Mouse (Mus musculus): ENCODE measurements around the gene Asb6. TPM values are rescaled to one million over a fixed set of nuclear protein-coding genes. Genes with fewer than 3 reads are reported as not detected.

Gene Asb6
- polyA plus RNA-seq, 1 experiment from 2014 or later, result 41.3 TPM

- Histone ChIP-seq H3K4me1 (peaks cover 7% of the 10 kb centered on the region; the same call in 1 of the 2 replicates), H3K4me3 (no peak overlapping the region), H3K27ac (no peak overlapping the region), H3K9me3 (no peaks in the 10 kb centered on the region), H3K9ac (no peak overlapping the region), H3K36me3 (no peaks in the 10 kb centered on the region), H3K4me2 (replicated peaks) (no peak overlapping the region), H3K27me3 (replicated peaks) (peaks cover 8% of the 10 kb centered on the region; the same call in 1 of the 2 replicates)
- no peak for ATAC-seq (ENCODE audit: low FRiP score, low read depth)
- WGBS, result 65% methylated on average over 6 of the region's 6 CpGs
These were observed 26.9 kb upstream of the Asb6 start for GRCm38 (mm10) chr2:30857076-30857475.

GRCm38 (mm10) chr2:30852771-30853313 lies 22.7 kb upstream of the Asb6 start:
- no peak overlapping the region for H3K4me3 ChIP-seq
- H3K27ac ChIP-seq, result no peak overlapping the region
- H3K9me3 ChIP-seq, result no peaks in the 10 kb centered on the region
- H3K4me2 ChIP-seq (replicated peaks), result no peak overlapping the region
- H3K4me1 ChIP-seq, result peaks cover 10% of the 10 kb centered on the region; the same call in 1 of the 2 replicates
- 40% methylated on average over 20 of the region's 20 CpGs for WGBS
- H3K36me3 ChIP-seq, result no peaks in the 10 kb centered on the region
- ATAC-seq (ENCODE audit: low FRiP score, low read depth), result no peak
- peaks cover 8% of the 10 kb centered on the region; the same call in 1 of the 2 replicates for H3K27me3 ChIP-seq (replicated peaks)
- no peak overlapping the region; the same call in 1 of the 2 replicates for H3K9ac ChIP-seq

GRCm38 (mm10) chr2:30850581-30850980 lies 20.4 kb upstream of the Asb6 start:
- ATAC-seq (ENCODE audit: low FRiP score, low read depth), result no peak
- Histone ChIP-seq H3K9me3 (no peaks in the 10 kb centered on the region), H3K27ac (no peak overlapping the region), H3K4me2 (replicated peaks) (no peak overlapping the region), H3K36me3 (no peaks in the 10 kb centered on the region), H3K27me3 (replicated peaks) (peaks cover 26% of the 10 kb centered on the region), H3K4me3 (no peak overlapping the region), H3K9ac (no peak overlapping the region), H3K4me1 (peaks cover 11% of the 10 kb centered on the region)
- WGBS, result 64% methylated on average over 6 of the region's 6 CpGs

DNA sequence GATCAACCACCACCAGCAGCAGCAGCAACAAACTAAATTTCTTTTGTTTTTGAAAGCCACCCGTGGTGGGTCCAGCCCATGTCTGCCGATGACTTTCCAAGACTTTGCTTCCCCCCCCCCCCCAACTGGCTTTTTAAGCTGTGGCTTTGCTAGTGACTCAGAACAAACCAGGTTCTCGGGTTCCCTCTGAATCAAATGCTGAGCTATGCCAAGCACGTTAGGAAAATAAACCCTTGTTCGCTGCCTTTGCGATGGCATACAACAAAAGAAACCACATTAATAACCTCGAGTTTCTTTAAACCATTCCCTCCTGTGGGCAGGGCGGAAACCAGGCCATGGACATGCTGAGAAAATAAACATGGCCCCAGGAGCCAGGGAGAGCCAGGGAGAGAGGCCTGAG lies 18.1 kb upstream of the Asb6 start:
- Histone ChIP-seq H3K4me1 (peaks cover 16% of the 10 kb centered on the region), H3K27ac (no peak overlapping the region), H3K36me3 (no peaks in the 10 kb centered on the region), H3K9me3 (no peaks in the 10 kb centered on the region), H3K9ac (no peak overlapping the region), H3K27me3 (replicated peaks) (peaks cover 43% of the 10 kb centered on the region), H3K4me3 (no peak overlapping the region), H3K4me2 (replicated peaks) (no peak overlapping the region)
- ATAC-seq (ENCODE audit: low FRiP score, low read depth), result no peak
- WGBS, result 55% methylated on average over 8 of the region's 8 CpGs

DNA sequence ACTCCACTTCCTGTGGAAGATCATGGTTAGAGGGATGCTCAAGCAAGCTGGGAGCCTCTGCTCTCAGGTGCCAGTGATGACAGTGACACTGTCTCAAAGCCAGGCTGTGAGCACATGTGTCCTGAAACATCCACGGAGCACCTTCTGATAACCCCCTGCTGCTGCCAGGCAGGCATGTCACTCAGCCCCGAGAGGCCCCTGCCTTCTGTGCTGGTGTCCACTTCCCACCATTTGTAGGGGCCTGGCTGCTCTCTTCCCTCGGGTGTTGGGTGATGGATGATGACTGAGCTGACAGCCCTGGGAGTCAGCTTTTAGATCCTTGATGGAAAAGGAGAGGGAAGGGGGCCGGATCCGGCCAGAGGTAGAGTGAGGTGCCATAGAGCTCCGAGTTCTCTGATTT lies 16.6 kb upstream of the Asb6 start:
- Histone ChIP-seq H3K9me3 (no peaks in the 10 kb centered on the region), H3K4me2 (replicated peaks) (peak overlapping the region; percentile 89), H3K27me3 (replicated peaks) (peaks cover 39% of the 10 kb centered on the region), H3K36me3 (no peaks in the 10 kb centered on the region), H3K4me3 (no peak overlapping the region), H3K27ac (no peak overlapping the region), H3K9ac (no peak overlapping the region), H3K4me1 (peaks cover 11% of the 10 kb centered on the region)
- no peak for ATAC-seq (ENCODE audit: low FRiP score, low read depth)
- WGBS, result 22% methylated on average over 6 of the region's 6 CpGs

DNA sequence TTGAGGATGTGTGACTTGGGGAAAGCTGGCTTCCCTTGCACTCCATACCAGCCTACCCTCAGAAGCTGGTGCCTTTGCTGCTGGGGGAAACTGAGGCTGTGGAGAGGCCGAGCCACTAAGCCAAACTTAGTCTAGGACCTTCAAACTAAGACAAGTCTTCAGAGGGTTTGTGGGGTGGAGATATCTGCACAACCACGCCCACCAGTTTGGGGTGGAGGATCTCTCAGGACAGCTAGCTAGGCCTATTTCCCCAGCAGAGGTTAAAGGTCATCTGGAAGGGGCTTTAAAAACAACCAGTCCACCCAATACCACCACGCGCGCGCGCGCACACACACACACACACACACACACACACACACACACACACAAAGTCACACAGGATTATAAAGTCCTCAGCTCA lies 16.1 kb upstream of the Asb6 start:
- Histone ChIP-seq H3K9me3 (no peaks in the 10 kb centered on the region), H3K36me3 (no peaks in the 10 kb centered on the region), H3K27ac (no peak overlapping the region), H3K4me2 (replicated peaks) (peak overlapping the region; percentile 89), H3K4me1 (peaks cover 11% of the 10 kb centered on the region), H3K27me3 (replicated peaks) (peaks cover 39% of the 10 kb centered on the region), H3K9ac (no peak overlapping the region), H3K4me3 (peak overlapping the region; percentile 51)
- no peak for ATAC-seq (ENCODE audit: low FRiP score, low read depth)
- 83% methylated on average over 8 of the region's 8 CpGs for WGBS

DNA sequence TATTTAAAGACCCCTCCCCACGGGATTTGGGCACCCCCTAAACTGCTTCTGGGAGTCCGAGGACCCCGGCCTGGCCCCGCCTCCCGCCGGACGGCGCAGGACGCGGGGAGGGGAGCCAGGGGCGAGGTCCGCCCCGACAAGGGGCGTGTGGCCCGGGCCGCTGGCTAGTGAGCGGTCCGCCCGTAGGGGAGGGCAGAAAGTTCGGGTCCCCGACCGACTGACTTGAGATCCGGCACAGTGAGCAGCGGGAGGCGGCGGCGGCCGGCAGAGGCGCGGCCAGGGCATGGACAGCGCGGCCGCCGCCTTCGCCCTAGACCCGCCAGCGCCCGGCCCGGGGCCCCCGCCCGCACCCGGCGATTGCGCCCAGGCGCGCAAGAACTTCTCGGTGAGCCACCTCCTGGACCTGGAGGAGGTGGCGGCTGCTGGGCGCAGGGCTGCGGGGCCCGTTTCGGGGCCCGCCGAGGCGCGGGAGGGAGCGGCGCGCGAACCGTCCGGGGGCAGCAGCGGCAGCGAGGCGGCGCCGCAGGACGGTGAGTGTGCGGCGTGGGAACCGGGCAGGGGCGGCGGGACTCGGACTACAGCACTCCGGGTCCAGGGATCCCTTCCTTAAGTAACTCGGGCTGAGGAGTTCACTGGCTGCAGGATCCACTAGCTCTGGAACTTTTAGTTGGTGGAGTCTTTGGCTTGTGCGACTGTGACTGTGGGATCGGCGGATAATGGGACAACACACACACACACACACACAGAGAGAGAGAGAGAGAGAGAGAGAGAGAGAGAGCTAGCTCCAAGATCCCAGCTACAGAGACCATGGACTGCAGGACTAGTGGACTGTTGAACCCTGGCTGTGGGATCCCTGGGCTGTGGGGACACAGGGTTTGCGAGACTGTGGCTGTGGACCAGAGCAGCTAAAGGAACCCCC lies 15.3 kb upstream of the Asb6 start:
- peak overlapping the region; percentile 89 for H3K4me2 ChIP-seq (replicated peaks)
- no peaks in the 10 kb centered on the region for H3K9me3 ChIP-seq
- H3K4me1 ChIP-seq, result peaks cover 11% of the 10 kb centered on the region
- no peak for ATAC-seq (ENCODE audit: low FRiP score, low read depth)
- H3K4me3 ChIP-seq, result peak overlapping the region; percentile 51
- peaks cover 39% of the 10 kb centered on the region for H3K27me3 ChIP-seq (replicated peaks)
- no peaks in the 10 kb centered on the region for H3K36me3 ChIP-seq
- H3K27ac ChIP-seq, result no peak overlapping the region
- 2% methylated on average over 80 of the region's 80 CpGs for WGBS
- peak overlapping the region; percentile 58 for H3K9ac ChIP-seq

DNA sequence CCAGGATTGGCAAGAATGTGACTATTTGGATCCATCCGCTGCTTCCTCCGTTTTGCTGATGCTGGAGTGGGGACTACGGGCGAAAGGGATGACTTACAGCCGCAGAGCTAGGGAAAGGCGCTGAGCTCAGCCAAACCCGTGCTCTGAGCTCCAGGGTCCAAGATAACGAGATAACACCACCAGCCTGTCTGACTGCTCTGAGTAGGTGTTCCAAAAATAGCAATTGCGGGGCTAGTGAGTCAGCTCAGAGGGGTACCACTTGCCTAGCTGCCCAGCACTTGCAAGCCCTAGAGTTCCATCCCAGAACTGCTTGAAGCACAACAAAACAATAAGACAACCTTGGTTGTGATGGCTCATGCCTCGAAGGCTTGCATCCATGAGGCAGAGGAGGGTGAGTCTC lies 12.5 kb upstream of the Asb6 start:
- Histone ChIP-seq H3K9ac (no peak overlapping the region), H3K4me2 (replicated peaks) (no peak overlapping the region), H3K4me1 (peaks cover 7% of the 10 kb centered on the region), H3K36me3 (no peaks in the 10 kb centered on the region), H3K4me3 (no peak overlapping the region), H3K27ac (no peak overlapping the region), H3K9me3 (no peaks in the 10 kb centered on the region), H3K27me3 (replicated peaks) (peaks cover 42% of the 10 kb centered on the region)
- ATAC-seq (ENCODE audit: low FRiP score, low read depth), result no peak
- 66% methylated on average over 10 of the region's 10 CpGs for WGBS

DNA sequence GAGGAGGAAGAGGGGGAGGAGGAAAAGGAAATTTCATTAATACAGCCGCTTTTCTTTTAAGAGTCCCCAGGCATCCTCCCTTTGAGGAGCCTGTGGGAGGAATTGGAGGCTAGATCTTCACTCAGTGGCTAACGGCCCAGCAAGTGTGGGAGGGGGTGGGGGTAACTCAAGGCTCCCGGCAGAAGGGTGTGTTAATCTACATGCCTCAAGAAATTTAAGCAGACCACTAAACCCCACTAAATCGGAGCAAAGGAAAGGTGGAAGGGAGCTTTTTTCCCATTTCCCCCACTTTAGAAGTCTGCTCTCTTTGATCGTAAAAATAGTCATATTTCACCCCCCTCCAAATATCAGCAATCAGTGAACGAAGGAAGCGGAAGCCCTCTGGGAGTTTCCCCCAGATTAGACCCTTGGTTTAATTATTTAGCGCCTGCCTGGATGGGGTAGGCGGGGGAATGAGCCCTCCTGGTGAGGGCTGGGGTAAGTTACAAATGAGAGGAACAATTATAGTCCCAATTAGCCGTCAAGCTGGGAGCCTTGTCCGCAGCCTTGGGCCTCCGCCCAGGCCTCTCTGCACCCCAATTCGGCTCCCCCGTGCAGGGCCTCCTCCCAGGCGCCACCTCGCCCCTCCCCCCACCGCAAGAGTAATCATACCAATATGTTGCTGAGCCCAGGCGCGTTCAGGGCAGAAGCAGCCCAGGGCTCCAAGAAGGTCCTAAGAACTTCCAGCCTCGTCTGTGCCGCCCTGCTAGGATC lies 6.3 kb upstream of the Asb6 start:
- no peak for ATAC-seq (ENCODE audit: low FRiP score, low read depth)
- Histone ChIP-seq H3K27ac (no peak overlapping the region; the same call in 1 of the 2 replicates), H3K9me3 (no peaks in the 10 kb centered on the region), H3K4me2 (replicated peaks) (peak overlapping the region; percentile 33), H3K27me3 (replicated peaks) (peaks cover 9% of the 10 kb centered on the region; the same call in 1 of the 2 replicates), H3K9ac (no peak overlapping the region), H3K36me3 (no peaks in the 10 kb centered on the region), H3K4me1 (peaks cover 5% of the 10 kb centered on the region), H3K4me3 (no peak overlapping the region)
- WGBS, result 8% methylated on average over 21 of the region's 21 CpGs

- WGBS, result 68% methylated on average over 9 of the region's 10 CpGs
- no peak for ATAC-seq (ENCODE audit: low FRiP score, low read depth)
- H3K36me3 ChIP-seq, result no peaks in the 10 kb centered on the region
- no peak within 1 kb of the TSS for H3K4me3 ChIP-seq
- H3K4me2 ChIP-seq (replicated peaks), result no peak within 1 kb of the TSS
- no peak within 1 kb of the TSS for H3K27ac ChIP-seq
- H3K27me3 ChIP-seq (replicated peaks), result 0 out of 2 replicates have a peak, but pooled peaks cover 9% of the 10 kb centered on the region
- peaks cover 5% of the 10 kb centered on the region for H3K4me1 ChIP-seq
- no peak within 1 kb of the TSS for H3K9ac ChIP-seq
- no peaks in the 10 kb centered on the region for H3K9me3 ChIP-seq
These were observed 4.4 kb upstream of the Asb6 start, which contains the start of gene Prrx2 for GRCm38 (mm10) chr2:30834373-30835022. TSS of gene Prrx2 (plus strand) at chr2:30834972.

DNA sequence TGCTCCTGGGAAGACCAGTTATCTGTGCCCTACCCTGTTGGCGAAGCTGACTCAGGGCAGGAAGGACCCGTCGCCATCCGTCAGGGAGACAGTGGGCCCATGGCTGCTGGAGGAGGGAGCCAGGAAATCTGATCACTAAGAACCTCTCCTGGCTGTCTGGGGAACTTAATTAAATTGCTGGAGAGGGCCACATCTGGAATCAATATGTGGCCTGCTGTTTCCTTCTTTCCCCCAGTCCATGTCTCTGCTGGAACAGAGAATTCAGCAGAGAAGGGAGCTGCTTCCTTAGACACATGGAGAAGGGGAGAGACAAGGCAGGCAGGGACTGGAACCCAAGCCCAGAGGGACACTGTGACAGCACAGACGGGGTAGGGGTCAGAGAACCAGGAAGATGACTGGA lies 3.5 kb upstream of the Asb6 start:
- no peak overlapping the region for H3K9ac ChIP-seq
- H3K27ac ChIP-seq, result no peak overlapping the region
- H3K36me3 ChIP-seq, result no peaks in the 10 kb centered on the region
- WGBS, result 60% methylated on average over 5 of the region's 5 CpGs
- no peaks in the 10 kb centered on the region for H3K9me3 ChIP-seq
- peaks cover 5% of the 10 kb centered on the region for H3K4me1 ChIP-seq
- no peak overlapping the region for H3K4me2 ChIP-seq (replicated peaks)
- H3K27me3 ChIP-seq (replicated peaks), result 0 out of 2 replicates have a peak, but pooled peaks cover 9% of the 10 kb centered on the region
- no peak overlapping the region for H3K4me3 ChIP-seq
- no peak for ATAC-seq (ENCODE audit: low FRiP score, low read depth)
